Mouse (Mus musculus): ENCODE data around the gene Dock3. TPM values are rescaled to one million over a fixed set of nuclear protein-coding genes. Genes with fewer than 3 reads are reported as not detected.

Gene Dock3
- total RNA-seq (2021) = 100 to 1,000 TPM in 1 of 2 experiments, 10 to 100 TPM in 1; 97.3 to 116 TPM

- peak; percentile 69 to 82 for DNase-seq (ENCODE audit: extremely low spot score in 1 of 2, low spot score in 1 of 2)
Measured at GRCm38 (mm10) chr9:107231539-107232139, at the start of gene Dock3. Dock3 (minus strand) TSS chr9:107231909.

GRCm38 (mm10) chr9:107280322-107281027, 48.8 kb upstream of the Dock3 start:
- no peak for DNase-seq (ENCODE audit: extremely low spot score in 1 of 2, low spot score in 1 of 2)

- no peak for DNase-seq (ENCODE audit: extremely low spot score in 1 of 2, low spot score in 1 of 2)
Measured at GRCm38 (mm10) chr9:107279378-107280321, 47.9 kb upstream of the Dock3 start.

GRCm38 (mm10) chr9:107278527-107279377, 47.0 kb upstream of the Dock3 start:
- DNase-seq (ENCODE audit: extremely low spot score in 1 of 2, low spot score in 1 of 2) = peak in 1 of 2 experiments; percentile 33

- no peak for DNase-seq (ENCODE audit: extremely low spot score in 1 of 2, low spot score in 1 of 2)
Measured at GRCm38 (mm10) chr9:107278126-107278525, 46.4 kb upstream of the Dock3 start.

DNA sequence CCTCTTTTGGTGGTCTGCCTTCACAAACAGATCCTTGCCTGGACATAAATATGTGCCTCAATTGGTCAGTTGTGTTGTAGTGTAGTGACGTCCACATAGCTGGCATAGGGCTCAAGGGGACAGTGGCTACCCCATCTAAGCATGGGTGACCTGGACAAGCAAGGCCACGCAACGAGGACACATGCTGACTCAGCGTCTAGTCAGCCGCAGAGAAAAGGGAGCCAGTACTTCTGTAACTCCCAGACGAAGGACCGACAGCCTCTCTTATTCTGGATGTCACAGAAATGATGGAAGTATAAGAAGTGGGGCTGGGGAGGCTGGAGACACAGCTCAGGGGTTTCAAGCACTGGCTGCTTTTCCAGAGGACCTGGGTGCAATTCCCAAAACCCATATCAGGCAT, 45.9 kb upstream of the Dock3 start:
- DNase-seq (ENCODE audit: extremely low spot score in 1 of 2, low spot score in 1 of 2) = no peak

GRCm38 (mm10) chr9:107275710-107276109, 44.0 kb upstream of the Dock3 start:
- no peak for DNase-seq (ENCODE audit: extremely low spot score in 1 of 2, low spot score in 1 of 2)

DNA sequence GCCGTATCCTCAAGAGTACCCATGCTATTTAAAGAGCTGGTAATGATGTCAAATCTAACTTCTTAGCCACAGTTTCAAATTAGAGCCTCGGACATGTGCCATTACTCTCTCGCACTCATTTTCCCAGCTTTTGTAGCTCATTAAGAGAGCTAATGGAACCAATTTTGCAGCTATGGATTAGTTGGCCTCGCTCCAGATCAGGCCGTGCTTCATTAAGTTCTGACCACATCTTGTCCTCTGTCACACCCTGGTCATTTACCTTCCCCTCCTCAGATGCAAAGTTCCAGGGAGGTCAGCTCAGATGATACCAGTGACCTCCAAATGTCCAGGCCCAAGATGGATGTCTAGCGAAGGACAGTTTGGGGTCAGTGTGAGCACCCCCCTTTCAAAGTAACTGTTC, 43.0 kb upstream of the Dock3 start:
- no peak for DNase-seq (ENCODE audit: extremely low spot score in 1 of 2, low spot score in 1 of 2)

DNA sequence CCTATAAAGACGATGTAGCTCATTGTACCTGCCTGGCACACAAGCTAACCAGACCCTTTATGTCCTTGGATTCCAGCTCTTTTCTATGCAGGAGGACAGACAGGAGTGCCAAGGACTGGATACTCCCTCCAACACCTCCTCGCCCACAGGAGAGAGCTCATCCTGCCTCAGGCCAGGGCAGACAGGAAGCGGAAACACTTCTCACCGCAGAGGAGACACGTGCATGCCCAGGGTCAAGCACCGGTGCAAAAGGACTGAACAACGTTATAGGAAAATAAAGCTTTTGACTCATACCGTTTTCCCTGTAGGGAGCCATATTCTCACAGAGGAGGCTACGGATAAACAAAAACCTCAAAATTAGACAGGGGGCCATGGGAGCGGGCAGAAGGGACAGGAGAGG, 41.5 kb upstream of the Dock3 start:
- no peak for DNase-seq (ENCODE audit: extremely low spot score in 1 of 2, low spot score in 1 of 2)

GRCm38 (mm10) chr9:107272284-107272683, 40.6 kb upstream of the Dock3 start:
- DNase-seq (ENCODE audit: extremely low spot score in 1 of 2, low spot score in 1 of 2) = no peak

DNA sequence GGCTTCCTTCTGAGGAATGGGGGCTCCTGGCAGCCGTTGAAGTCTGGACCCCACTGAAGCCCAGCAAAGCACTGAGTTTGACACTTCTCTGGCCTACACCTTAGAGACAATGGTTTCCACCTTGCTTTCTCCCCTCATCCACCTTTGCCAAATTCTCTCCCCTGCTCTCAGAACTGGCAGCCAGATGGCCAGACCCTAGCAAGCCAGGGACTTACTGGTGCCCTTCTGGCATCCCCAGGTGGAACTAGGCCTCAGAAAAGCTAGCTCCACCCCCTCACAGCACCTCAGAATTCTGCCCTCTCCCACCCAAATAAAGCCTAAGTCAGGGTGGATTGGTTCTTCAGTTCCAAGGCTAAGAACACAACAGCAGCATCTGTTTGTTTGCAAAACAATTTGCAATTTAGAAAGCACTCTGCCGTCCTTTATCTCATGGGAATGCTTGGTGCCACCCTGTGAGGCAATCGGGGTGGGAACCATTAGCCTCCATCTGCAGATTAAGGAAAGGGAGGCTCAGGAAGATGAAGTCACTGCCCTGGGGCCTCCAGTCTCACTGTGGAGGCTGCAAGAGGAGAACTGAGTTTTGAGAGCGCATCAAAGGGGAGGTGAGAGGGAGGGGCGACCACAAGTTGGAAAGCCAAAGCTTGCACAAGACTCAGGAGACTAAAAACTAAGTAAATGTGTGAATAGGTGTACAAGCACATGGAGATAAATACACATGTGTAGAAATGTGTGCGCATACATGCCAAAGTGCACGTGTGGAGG, 39.6 kb upstream of the Dock3 start:
- no peak for DNase-seq (ENCODE audit: extremely low spot score in 1 of 2, low spot score in 1 of 2)

DNA sequence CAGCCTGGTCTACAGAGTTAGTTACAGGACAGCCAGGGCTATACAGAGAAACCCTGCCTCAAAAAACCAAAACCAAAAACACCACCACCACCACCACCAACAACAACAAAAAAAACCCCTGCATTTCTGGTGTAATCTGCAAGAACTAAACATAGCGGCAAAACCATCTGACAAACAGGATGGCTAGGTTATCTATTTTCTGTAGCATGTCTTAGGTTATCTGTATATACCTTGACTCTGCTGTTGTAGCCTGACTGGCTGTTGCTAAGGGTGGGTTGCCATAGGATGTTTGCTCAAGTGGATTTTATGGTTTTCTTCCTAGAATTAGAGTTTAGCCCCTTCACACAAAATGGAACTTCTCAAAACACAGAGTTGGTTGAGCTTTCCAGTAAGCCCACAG, 38.1 kb upstream of the Dock3 start:
- DNase-seq (ENCODE audit: extremely low spot score in 1 of 2, low spot score in 1 of 2) = no peak

DNA sequence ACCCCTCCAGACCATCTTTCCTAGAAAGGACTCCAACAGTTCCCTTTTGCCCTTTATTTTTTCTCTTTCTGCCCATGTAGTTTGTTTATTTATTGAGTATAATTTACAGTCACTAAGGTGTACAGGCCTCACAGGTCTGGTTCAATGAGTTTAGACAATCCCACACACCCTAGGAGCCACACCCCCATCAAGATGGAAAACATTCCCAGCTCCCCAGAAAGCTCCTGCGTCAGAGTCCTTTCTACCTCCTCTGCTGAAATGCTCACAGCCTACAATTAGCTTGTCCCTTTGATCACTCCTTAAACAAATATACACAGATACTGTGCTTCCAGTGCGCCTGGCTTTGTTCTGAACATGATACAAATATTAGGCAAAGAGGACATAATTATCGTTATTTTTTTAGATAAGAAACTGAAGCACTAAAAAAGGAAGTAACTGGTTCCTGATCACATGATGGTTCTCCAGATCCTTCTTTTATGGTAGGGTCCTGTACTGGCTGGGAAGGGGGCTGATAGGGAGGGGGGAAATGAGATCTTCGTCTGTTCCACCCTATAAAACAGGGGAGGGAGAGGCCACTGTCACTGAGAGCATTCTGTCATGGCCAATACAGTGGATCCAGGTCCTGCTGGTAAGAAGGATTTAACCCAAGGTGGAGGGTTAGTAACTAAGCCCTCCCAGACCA, 36.2 kb upstream of the Dock3 start:
- DNase-seq (ENCODE audit: extremely low spot score in 1 of 2, low spot score in 1 of 2) = no peak

DNA sequence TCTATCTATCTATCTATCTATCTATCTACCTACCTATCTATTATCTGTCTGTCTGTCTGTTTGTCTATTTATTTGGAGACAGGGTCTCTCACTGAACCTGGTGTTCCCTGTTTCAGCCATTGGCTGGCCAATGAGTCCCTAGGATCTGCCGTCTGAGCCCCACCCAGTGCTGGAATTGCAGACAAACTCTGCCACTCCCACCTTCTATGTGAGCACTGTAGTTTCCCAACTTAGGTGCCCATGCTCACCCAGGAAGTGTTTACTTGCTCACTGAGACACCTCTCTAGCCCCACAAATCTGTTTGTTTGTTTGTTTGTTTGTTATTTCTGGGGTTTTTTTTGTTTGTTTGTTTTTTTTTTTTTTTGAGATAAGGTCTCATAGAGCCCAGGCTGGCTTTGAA, 35.3 kb upstream of the Dock3 start:
- no peak for DNase-seq (ENCODE audit: extremely low spot score in 1 of 2, low spot score in 1 of 2)

- DNase-seq (ENCODE audit: extremely low spot score in 1 of 2, low spot score in 1 of 2) = no peak
Measured at GRCm38 (mm10) chr9:107264731-107265130, 33.0 kb upstream of the Dock3 start.

- no peak for DNase-seq (ENCODE audit: extremely low spot score in 1 of 2, low spot score in 1 of 2)
Measured at GRCm38 (mm10) chr9:107263912-107264311, 32.2 kb upstream of the Dock3 start.

GRCm38 (mm10) chr9:107262375-107262774, 30.7 kb upstream of the Dock3 start:
- DNase-seq (ENCODE audit: extremely low spot score in 1 of 2, low spot score in 1 of 2) = no peak

- DNase-seq (ENCODE audit: extremely low spot score in 1 of 2, low spot score in 1 of 2) = no peak
Measured at GRCm38 (mm10) chr9:107261792-107262191, 30.1 kb upstream of the Dock3 start.

DNA sequence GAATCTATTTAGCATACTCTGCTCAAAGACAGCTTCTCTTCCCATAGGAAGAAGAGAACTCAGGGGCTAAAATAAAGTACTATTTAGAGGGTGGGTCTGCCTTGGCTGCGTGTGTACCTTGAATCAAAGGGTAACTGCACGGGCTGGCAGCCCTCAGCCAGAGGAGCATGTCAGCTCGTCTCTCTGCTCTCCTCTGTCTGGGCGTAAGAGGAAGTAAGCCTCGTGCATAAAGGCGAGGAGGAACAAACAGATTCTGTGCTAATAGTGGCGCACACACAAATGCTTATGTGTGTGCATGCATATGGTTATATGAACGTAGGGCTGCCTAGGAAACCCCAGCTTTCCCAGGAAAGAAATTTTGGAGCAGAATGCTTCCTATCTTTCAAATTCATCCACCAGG, 29.1 kb upstream of the Dock3 start:
- DNase-seq (ENCODE audit: extremely low spot score in 1 of 2, low spot score in 1 of 2) = no peak

All from layer of hippocampus, postnatal 25 days (tissue).